Mouse (Mus musculus): ENCODE data around the gene 6030445D17Rik. TPM values are rescaled to one million over a fixed set of nuclear protein-coding genes. Genes with fewer than 3 reads are reported as not detected.

Gene 6030445D17Rik
- polyA plus RNA-seq, 1 experiment from 2014 or later = 0.13 TPM

DNA sequence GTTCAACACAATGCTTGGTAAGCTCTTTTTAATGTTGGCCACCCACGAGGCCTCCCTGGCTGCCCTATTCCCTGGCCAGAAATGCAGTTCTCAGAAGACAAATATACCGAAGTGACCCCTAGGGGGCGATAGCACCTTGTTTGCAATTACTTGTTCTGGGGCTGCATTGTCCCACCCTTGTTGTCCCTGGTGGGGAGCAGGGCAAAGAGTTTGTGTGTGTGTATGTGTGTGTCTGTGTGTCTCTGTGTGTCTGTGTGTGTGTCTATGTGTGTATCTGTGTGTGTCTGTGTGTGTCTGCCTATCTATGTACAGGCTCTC is 30.7 kb upstream of the 6030445D17Rik start:
- no peak overlapping the region for H3K27ac ChIP-seq (ENCODE audit: low read depth, low read length)
- peak; percentile 77 for DNase-seq (ENCODE audit: low spot score)
- no peak overlapping the region for H3K4me3 ChIP-seq (ENCODE audit: low read depth, low read length)
- no peaks in the 10 kb centered on the region for H3K9me3 ChIP-seq (ENCODE audit: control insufficient read depth, low read length)
- H3K27me3 ChIP-seq (ENCODE audit: control insufficient read depth, insufficient read depth, low read length) = no peaks in the 10 kb centered on the region
- H3K9ac ChIP-seq (ENCODE audit: low read length) = no peak overlapping the region
- peak; percentile 35; the same call in 1 of the 2 replicates for ATAC-seq (ENCODE audit: insufficient read depth, low FRiP score, low TSS enrichment)
- 1% methylated on average over 3 of the region's 3 CpGs for WGBS
- no peak overlapping the region for H3K4me2 ChIP-seq (ENCODE audit: low read depth)
- no peaks in the 10 kb centered on the region for H3K4me1 ChIP-seq (ENCODE audit: control insufficient read depth, insufficient read depth, low read length)
- H3K36me3 ChIP-seq (ENCODE audit: control insufficient read depth, insufficient read depth, low read length) = no peaks in the 10 kb centered on the region

DNA sequence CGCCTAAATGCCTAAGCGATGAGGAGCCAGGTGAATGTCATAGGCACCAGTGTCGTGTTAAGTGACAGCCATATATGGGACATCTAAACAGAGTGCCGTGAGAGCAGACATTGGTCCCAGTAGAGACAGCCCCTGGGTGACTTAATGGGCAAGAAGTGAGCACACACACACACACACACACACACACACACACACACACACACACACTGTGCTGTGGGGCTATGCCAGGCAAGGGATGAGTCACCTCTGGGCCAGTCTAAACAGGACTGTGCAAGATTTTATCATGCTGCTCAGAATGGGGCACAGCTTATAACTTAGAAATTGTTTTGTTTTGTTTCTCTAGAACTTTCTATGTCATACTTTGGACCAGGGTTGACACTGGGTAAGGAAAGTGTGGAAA is 28.0 kb upstream of the 6030445D17Rik start:
- H3K9ac ChIP-seq (ENCODE audit: low read length) = no peak overlapping the region
- no peak overlapping the region for H3K4me3 ChIP-seq (ENCODE audit: low read depth, low read length)
- no peak overlapping the region for H3K4me2 ChIP-seq (ENCODE audit: low read depth)
- WGBS = 88% methylated on average over 4 of the region's 4 CpGs
- H3K4me1 ChIP-seq (ENCODE audit: control insufficient read depth, insufficient read depth, low read length) = no peaks in the 10 kb centered on the region
- ATAC-seq (ENCODE audit: insufficient read depth, low FRiP score, low TSS enrichment) (no peak), DNase-seq (ENCODE audit: low spot score) (no peak)
- H3K27ac ChIP-seq (ENCODE audit: low read depth, low read length) = no peak overlapping the region
- H3K27me3 ChIP-seq (ENCODE audit: control insufficient read depth, insufficient read depth, low read length) = no peaks in the 10 kb centered on the region
- H3K36me3 ChIP-seq (ENCODE audit: control insufficient read depth, insufficient read depth, low read length) = no peaks in the 10 kb centered on the region
- H3K9me3 ChIP-seq (ENCODE audit: control insufficient read depth, low read length) = no peaks in the 10 kb centered on the region

DNA sequence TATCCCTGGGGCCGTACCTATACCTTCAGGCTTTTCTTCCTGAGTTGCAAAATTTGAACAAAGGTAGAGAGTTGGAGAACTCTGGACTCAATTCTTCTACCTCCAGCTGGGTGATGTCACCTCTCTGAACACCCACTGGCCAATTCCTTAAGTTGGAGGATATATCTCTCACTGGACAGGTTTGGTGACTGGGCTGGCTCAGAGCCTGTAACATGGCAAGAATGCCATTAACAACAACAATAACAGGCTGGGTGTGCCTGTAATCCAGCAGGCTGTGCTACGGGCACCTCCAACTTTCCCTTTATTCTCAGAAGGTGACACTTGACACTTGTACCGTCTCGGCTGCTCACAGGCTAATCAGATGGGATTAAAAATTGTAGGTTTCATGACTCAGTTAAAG is 22.9 kb upstream of the 6030445D17Rik start:
- H3K27me3 ChIP-seq (ENCODE audit: control insufficient read depth, insufficient read depth, low read length) = no peaks in the 10 kb centered on the region
- no peaks in the 10 kb centered on the region for H3K4me1 ChIP-seq (ENCODE audit: control insufficient read depth, insufficient read depth, low read length)
- no peaks in the 10 kb centered on the region for H3K9me3 ChIP-seq (ENCODE audit: control insufficient read depth, low read length)
- no peak overlapping the region for H3K4me3 ChIP-seq (ENCODE audit: low read depth, low read length)
- DNase-seq (ENCODE audit: low spot score) (no peak), ATAC-seq (ENCODE audit: insufficient read depth, low FRiP score, low TSS enrichment) (no peak)
- no peaks in the 10 kb centered on the region for H3K36me3 ChIP-seq (ENCODE audit: control insufficient read depth, insufficient read depth, low read length)
- 69% methylated on average over 4 of the region's 4 CpGs for WGBS
- H3K27ac ChIP-seq (ENCODE audit: low read depth, low read length) = no peak overlapping the region
- no peak overlapping the region for H3K4me2 ChIP-seq (ENCODE audit: low read depth)
- H3K9ac ChIP-seq (ENCODE audit: low read length) = no peak overlapping the region

DNA sequence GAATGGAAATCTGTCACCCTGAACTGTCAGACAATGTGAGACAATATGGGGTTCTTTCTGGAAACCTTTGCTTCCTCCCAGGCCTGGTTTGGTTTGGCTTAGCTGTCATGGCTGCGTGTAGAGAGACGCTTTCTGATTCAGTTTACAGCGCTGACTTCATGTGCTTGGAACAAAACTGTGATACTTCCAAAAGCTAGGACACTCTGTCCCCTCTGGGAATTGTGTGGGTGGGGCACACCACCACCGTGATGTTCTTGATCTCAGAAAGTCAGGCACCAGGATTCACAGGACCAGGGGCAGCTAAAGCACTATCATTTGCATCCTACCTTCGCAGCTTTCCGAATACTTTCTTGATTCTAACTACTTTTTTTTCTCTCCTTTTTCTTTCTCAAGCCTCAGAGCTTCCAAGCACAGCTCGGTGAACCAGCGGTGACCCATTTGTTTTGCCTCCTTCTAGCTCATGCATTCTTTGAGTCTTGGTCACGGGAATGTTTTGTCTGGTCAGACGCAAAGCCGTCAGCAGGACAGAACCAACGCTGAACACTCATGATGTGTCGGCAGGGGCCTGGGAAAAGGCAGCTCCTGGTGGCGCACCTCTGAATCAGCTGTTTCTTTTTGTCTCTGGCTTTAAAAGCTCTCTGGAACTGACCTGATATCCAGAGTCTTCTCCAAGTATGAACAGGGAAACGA is 20.6 kb upstream of the 6030445D17Rik start:
- ATAC-seq (ENCODE audit: insufficient read depth, low FRiP score, low TSS enrichment) (no peak), DNase-seq (ENCODE audit: low spot score) (no peak)
- Histone ChIP-seq H3K9ac (ENCODE audit: low read length) (no peak overlapping the region), H3K4me2 (ENCODE audit: low read depth) (no peak overlapping the region), H3K36me3 (ENCODE audit: control insufficient read depth, insufficient read depth, low read length) (no peaks in the 10 kb centered on the region), H3K4me1 (ENCODE audit: control insufficient read depth, insufficient read depth, low read length) (no peaks in the 10 kb centered on the region), H3K4me3 (ENCODE audit: low read depth, low read length) (no peak overlapping the region), H3K27me3 (ENCODE audit: control insufficient read depth, insufficient read depth, low read length) (no peaks in the 10 kb centered on the region), H3K27ac (ENCODE audit: low read depth, low read length) (no peak overlapping the region), H3K9me3 (ENCODE audit: control insufficient read depth, low read length) (no peaks in the 10 kb centered on the region)
- 70% methylated on average over 15 of the region's 15 CpGs for WGBS

DNA sequence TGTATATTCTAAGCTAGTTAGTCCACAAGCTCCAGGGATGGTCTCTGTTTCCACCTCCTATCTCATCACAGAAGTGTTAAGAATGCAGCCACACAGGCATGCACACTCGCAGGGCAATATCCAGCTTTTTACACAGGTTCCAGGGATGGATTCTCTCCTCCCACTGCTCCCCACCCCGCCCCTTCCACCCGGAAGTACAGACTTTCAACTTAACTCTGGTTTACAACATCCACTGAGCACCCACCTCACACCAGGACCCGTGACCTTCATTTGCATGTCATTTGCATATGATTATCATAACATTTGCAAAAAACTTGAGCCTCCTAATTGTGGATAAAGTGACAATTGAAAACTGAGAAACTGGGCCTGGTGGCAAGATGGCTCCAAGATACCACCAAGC is 17.5 kb upstream of the 6030445D17Rik start:
- WGBS = 72% methylated on average over 4 of the region's 4 CpGs
- no peak for ATAC-seq (ENCODE audit: insufficient read depth, low FRiP score, low TSS enrichment)
- no peak overlapping the region for H3K4me3 ChIP-seq (ENCODE audit: low read depth, low read length)

DNA sequence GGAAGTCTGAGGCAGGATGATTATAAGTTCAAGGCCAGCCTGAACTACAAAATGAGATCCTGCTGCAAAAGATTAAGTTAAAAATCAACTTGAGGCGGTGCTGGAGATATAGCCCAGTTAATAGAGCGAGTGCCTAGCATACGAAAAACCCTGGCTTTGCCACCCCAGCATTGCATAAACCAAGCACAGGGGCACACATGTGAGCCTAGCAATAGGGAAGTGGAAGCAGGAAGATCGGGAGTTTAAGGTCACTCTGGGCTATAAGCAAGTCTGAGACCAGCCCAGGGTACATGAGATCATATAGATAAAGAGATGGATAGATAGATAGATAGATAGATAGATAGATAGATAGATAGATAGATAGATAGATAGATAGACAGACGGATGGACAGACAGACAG is 12.3 kb upstream of the 6030445D17Rik start:
- Histone ChIP-seq H3K36me3 (ENCODE audit: control insufficient read depth, insufficient read depth, low read length) (no peaks in the 10 kb centered on the region), H3K9ac (ENCODE audit: low read length) (no peak overlapping the region), H3K4me1 (ENCODE audit: control insufficient read depth, insufficient read depth, low read length) (no peaks in the 10 kb centered on the region), H3K4me3 (ENCODE audit: low read depth, low read length) (no peak overlapping the region), H3K4me2 (ENCODE audit: low read depth) (no peak overlapping the region), H3K9me3 (ENCODE audit: control insufficient read depth, low read length) (no peaks in the 10 kb centered on the region), H3K27ac (ENCODE audit: low read depth, low read length) (no peak overlapping the region), H3K27me3 (ENCODE audit: control insufficient read depth, insufficient read depth, low read length) (no peaks in the 10 kb centered on the region)
- WGBS = 91% methylated on average over 5 of the region's 5 CpGs
- DNase-seq (ENCODE audit: low spot score) (no peak), ATAC-seq (ENCODE audit: insufficient read depth, low FRiP score, low TSS enrichment) (no peak)

More for the DNA sequence above, 17.5 kb upstream of the 6030445D17Rik start:
- no peak overlapping the region for H3K4me2 ChIP-seq (ENCODE audit: low read depth)
- no peaks in the 10 kb centered on the region for H3K9me3 ChIP-seq (ENCODE audit: control insufficient read depth, low read length)
- no peaks in the 10 kb centered on the region for H3K36me3 ChIP-seq (ENCODE audit: control insufficient read depth, insufficient read depth, low read length)
- no peak overlapping the region for H3K27ac ChIP-seq (ENCODE audit: low read depth, low read length)
- no peak overlapping the region for H3K9ac ChIP-seq (ENCODE audit: low read length)
- DNase-seq (ENCODE audit: low spot score) = no peak
- no peaks in the 10 kb centered on the region for H3K4me1 ChIP-seq (ENCODE audit: control insufficient read depth, insufficient read depth, low read length)
- H3K27me3 ChIP-seq (ENCODE audit: control insufficient read depth, insufficient read depth, low read length) = no peaks in the 10 kb centered on the region

DNA sequence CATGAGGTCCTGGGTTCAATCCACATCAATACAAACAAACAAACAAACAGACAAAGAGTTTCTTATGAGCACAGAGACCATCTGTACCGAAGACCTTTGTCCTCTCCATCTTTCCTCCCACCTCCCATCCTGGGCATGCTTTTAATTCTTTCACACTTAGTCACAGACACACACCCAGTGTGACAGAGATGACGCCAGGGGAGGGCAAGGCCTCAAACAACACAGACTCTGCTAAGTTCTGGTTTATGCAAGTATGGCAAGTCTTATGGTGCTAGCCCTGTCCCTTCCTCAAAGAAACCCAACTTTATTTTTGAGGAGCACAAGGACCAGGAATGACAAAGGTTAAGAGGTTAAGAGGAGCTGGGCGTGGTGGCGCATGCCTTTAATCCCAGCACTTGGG is 11.8 kb upstream of the 6030445D17Rik start:
- Histone ChIP-seq H3K27ac (ENCODE audit: low read depth, low read length) (no peak overlapping the region), H3K4me1 (ENCODE audit: control insufficient read depth, insufficient read depth, low read length) (no peaks in the 10 kb centered on the region), H3K9ac (ENCODE audit: low read length) (no peak overlapping the region), H3K9me3 (ENCODE audit: control insufficient read depth, low read length) (no peaks in the 10 kb centered on the region), H3K4me2 (ENCODE audit: low read depth) (no peak overlapping the region), H3K36me3 (ENCODE audit: control insufficient read depth, insufficient read depth, low read length) (no peaks in the 10 kb centered on the region), H3K27me3 (ENCODE audit: control insufficient read depth, insufficient read depth, low read length) (no peaks in the 10 kb centered on the region), H3K4me3 (ENCODE audit: low read depth, low read length) (no peak overlapping the region)
- 83% methylated on average over 4 of the region's 4 CpGs for WGBS
- ATAC-seq (ENCODE audit: insufficient read depth, low FRiP score, low TSS enrichment) (no peak), DNase-seq (ENCODE audit: low spot score) (no peak)

DNA sequence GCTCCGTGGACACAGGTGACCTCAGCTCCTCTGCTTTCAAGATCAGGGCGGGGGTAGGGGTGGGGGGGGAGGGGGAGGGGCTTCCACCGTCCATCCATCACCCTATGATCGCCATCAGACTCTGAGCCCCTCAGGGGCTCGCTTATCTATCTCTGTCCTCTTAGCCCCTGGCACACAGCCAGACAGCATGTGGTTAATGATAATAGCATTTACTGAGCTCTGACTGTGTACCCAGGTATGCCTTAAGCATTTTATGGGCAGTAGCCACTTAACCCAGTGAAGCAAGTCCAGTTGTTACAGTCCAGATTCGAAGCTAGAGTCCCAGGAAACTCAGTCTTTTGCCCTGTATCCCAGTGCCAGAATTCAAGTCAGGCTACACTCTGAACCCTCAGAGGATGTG is 10.5 kb upstream of the 6030445D17Rik start:
- Histone ChIP-seq H3K4me1 (ENCODE audit: control insufficient read depth, insufficient read depth, low read length) (no peaks in the 10 kb centered on the region), H3K36me3 (ENCODE audit: control insufficient read depth, insufficient read depth, low read length) (no peaks in the 10 kb centered on the region), H3K27ac (ENCODE audit: low read depth, low read length) (no peak overlapping the region)

DNA sequence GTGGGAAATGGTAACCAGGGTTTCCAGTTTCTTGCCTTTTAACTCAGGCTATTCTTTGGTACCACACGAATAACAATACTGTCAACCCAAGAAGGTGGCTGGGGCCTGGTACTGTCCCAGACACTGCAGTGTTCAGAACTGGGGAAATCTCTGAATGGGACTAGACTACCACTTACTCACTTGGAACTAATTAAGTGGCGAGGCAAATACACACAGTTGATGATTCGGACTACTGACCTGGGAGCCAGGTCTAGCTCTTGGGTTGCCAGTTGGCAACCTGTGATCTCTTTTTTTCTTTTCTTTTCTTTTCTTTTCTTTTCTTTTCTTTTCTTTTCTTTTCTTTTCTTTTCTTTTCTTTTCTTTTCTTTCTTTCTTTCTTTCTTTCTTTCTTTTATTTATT is 9.8 kb upstream of the 6030445D17Rik start:
- WGBS = 81% methylated on average over 3 of the region's 3 CpGs
- H3K4me3 ChIP-seq (ENCODE audit: low read depth, low read length) = no peak overlapping the region
- H3K27me3 ChIP-seq (ENCODE audit: control insufficient read depth, insufficient read depth, low read length) = no peaks in the 10 kb centered on the region
- H3K27ac ChIP-seq (ENCODE audit: low read depth, low read length) = no peak overlapping the region
- H3K36me3 ChIP-seq (ENCODE audit: control insufficient read depth, insufficient read depth, low read length) = no peaks in the 10 kb centered on the region
- H3K4me2 ChIP-seq (ENCODE audit: low read depth) = no peak overlapping the region
- H3K4me1 ChIP-seq (ENCODE audit: control insufficient read depth, insufficient read depth, low read length) = no peaks in the 10 kb centered on the region
- no peak for DNase-seq (ENCODE audit: low spot score)
- no peak for ATAC-seq (ENCODE audit: insufficient read depth, low FRiP score, low TSS enrichment)
- no peaks in the 10 kb centered on the region for H3K9me3 ChIP-seq (ENCODE audit: control insufficient read depth, low read length)
- no peak overlapping the region for H3K9ac ChIP-seq (ENCODE audit: low read length)

More for the DNA sequence above, 10.5 kb upstream of the 6030445D17Rik start:
- ATAC-seq (ENCODE audit: insufficient read depth, low FRiP score, low TSS enrichment) (no peak), DNase-seq (ENCODE audit: low spot score) (peak; percentile 55)
- Histone ChIP-seq H3K4me3 (ENCODE audit: low read depth, low read length) (no peak overlapping the region), H3K27me3 (ENCODE audit: control insufficient read depth, insufficient read depth, low read length) (no peaks in the 10 kb centered on the region), H3K4me2 (ENCODE audit: low read depth) (no peak overlapping the region), H3K9ac (ENCODE audit: low read length) (no peak overlapping the region), H3K9me3 (ENCODE audit: control insufficient read depth, low read length) (no peaks in the 10 kb centered on the region)
- 10% methylated on average over 5 of the region's 6 CpGs for WGBS
